Mouse (Mus musculus): Measurements from ENCODE around the gene Pbx1.

The Pbx1 gene

DNA sequence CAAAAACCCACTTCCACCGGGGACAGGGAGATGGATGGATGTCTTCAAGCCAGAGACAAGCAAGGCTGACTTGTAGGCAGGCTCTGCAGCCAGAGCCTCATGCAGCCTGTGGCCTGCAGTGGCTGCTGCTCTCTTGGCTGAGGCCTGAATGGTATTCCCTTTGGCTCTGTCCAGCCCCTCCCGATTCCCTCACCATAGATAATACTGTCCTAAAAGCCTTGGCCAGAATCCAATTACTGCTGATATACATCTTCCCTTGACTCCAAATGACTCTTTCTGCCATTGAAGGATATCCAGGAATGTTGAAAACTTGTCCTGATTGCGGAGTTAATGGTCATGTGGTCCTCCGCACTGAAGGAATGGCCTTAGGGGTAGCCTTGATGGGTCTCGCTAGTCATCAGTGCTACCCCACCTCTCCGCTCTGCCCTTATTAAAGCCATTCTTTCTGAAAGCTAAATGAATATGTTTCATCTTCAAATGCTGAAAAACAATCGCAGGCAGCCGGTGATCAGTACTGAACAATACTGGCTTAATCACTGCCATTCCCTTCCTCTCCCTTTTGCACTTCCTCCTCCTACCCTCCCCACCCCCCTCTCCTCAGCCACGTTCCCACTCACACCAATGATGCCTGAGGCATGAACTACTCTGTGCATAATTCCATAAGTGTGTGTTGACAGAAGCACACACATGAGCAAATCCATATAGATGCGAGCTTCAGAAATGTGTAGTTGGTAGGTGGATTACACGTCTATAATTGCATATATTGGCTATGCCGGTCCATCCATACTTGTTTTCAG lies 166.3 kb downstream of the Pbx1 start:
- DNase-seq (ENCODE audit: low read depth): no peak

DNA sequence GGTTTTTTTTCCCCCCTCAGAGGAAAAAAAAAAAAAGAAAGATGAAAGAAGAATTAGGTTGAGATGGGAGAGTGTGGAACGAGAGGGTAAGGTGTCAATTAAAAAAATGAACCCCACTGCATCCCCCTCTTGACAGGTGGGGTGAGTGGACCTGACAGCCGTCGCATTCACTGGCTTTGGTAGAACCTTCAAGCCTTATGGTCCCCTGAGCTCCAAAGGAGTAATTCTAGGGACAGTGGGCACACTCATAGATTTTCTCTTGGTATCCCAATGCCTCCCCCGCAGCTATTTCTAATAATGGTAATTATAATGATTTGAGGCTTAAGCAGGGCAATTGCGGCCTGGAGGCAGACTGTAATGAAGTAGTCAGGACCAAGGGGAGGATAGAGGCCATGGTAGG lies 167.0 kb downstream of the Pbx1 start:
- DNase-seq (ENCODE audit: low read depth): no peak

DNA sequence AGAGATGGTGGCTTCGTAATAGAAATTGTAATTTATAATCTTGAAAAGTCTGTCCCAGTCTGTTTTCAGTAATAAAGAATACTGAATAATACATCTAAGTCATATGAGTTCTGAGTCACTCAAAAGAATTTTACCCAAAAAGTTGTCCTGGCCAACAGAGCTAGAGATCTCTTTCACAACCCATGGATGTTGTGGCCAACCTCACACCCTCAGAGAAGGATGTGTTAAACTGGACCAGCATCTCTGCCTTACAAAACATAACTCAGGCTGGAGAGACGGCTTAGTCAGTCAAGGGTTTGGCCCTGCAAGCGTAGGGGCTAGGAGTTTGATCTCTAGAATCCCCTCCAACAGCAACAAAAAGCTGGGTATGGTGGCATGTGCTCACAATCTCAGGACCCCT lies 171.7 kb downstream of the Pbx1 start:
- DNase-seq (ENCODE audit: low read depth): no peak

DNA sequence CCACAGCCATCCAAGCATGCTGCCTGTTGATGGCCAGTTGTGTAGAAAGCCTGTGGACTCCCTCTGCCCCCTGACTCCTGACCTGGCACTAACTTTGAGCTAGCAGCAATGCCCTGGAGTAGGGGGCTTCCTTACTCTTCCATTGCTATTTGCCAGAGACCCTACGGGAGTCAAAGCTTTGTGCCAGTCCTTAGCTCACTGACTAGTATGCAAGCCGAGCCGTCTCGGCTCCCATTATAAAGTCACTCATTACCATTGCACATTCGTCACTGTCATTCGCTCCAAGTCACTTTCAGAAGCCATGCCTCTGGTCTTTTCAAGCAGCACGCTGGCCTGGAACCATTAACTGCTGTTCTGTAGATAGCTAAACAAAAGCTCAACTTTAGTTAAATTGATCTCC lies 173.2 kb downstream of the Pbx1 start:
- no peak for DNase-seq (ENCODE audit: low read depth)

DNA sequence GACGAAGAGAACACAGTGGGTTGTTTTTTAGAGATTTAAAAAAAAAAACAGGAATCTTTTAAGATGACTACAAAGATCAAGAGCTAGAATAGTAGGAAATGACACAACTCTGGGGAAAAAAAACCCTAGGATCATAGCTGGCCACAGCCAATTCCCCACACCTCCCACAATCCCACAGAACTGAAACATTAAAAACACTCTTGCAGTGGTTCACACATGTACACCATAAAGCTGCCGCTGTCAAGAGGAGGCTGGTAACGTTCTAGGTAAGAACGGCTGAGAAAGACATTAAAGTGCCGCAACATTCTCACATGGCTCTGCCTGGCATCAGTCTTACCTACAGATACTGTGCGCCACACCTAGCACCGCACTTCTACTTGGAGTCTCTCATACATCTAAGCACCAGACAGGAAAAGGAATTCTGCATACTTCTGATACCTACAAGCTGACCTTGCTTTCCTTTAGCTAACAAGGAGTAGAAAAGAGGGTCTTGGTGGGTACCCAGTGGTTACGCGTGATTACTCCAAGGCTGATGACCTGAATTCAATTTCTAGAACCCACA lies 176.6 kb downstream of the Pbx1 start:
- DNase-seq (ENCODE audit: low read depth): no peak

DNA sequence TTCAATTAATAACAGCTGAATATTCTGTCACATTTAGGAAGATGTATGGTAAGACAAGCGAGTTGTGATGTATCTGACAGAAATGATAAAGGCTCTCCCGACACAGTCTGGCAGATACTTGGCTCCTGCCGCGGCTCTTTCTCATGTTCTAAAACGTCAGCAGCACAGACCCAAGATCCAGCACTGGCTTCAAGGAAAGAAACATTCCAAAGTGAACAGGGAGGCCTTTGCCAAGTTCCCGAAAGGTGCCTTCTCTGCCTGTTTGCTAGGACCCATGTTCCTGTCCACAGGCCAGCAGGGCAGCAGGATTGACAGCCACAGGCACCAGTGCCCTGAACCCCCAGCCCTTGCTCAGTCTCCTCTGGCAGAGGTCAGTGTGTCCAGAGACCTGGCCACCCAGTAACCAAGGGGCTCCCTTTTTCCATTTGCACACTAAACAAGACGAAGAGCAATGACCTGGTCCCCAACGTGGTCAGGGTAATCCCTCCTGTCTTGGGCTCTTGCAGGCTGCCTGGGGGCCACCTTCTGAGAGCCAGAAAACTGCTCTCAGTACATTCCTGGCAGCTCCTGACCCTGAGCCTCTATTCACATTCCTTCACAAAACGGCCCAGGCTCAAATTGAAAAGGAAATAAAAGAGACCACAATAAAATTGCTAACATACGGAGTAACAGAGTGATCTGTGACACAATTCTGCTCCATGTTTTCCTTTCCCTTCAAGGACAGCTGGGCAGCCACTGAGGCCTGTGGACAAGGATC lies 184.9 kb downstream of the Pbx1 start:
- no peak for DNase-seq (ENCODE audit: low read depth)

- DNase-seq (ENCODE audit: low read depth): no peak
Measured at GRCm38 (mm10) chr1:168245539-168245938, 186.5 kb downstream of the Pbx1 start.

DNA sequence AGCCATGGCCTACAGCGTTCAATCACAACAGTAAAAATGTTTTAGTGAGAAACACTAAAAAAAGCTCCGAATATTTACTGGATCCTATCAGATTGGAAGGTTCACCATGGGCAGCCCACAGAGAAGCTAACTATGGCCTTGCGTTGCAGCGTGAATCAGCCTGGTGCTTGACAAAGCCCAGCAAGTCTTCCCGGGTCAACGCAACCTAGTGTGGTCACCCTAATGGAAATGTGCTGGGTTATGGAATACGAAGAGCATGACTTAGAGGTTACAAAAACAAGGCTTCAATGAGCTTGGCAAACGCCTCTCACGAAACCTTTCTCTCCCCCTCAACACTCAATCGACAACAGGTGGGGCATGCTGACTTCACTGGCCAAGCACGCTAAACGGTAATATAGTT lies 188.3 kb downstream of the Pbx1 start:
- DNase-seq (ENCODE audit: low read depth): no peak

GRCm38 (mm10) chr1:168243068-168243467 lies 189.0 kb downstream of the Pbx1 start:
- no peak for DNase-seq (ENCODE audit: low read depth)

- DNase-seq (ENCODE audit: low read depth): no peak
Measured at GRCm38 (mm10) chr1:168241316-168241715, 190.8 kb downstream of the Pbx1 start.

DNA sequence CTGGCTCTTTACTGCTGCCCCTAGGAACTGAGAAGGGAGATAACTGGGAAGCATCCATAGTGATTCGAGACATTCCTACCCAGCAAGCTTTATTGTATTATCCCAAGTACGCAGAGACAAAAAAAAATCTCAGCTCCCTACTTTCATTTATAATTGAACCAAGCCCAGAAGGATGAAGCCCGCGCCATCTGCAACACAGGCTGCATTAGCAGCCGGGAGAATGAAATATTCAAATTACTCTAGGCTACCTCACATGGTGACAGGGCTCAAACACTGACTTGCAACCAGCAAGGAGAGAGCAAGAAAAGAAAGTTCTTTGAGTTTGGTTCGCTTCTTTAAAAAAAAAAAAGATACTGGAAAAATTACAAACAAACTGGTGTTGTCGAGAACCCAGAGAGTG lies 191.2 kb downstream of the Pbx1 start:
- DNase-seq (ENCODE audit: low read depth): no peak

- DNase-seq (ENCODE audit: low read depth): no peak
Measured at GRCm38 (mm10) chr1:168240386-168240785, 191.7 kb downstream of the Pbx1 start.

DNA sequence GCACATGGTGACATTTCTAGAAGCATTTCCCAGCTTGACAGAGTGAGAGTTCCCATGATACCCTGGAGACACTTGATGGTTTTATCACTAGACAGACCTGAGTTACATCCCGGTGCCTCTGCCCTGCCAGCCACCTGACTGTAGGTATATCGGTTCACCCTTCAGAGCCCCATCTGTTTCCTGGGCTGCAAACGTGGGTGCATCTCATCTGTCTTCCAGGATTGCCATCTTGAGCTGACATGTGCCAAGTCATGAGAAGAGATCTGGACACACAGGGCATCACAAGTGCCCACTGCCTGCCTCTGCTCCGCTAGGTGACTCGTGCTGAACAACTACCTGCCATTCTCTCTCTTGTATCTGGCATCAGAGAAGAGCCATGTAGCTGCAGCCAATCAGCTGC lies 196.0 kb downstream of the Pbx1 start:
- DNase-seq (ENCODE audit: low read depth): no peak

DNA sequence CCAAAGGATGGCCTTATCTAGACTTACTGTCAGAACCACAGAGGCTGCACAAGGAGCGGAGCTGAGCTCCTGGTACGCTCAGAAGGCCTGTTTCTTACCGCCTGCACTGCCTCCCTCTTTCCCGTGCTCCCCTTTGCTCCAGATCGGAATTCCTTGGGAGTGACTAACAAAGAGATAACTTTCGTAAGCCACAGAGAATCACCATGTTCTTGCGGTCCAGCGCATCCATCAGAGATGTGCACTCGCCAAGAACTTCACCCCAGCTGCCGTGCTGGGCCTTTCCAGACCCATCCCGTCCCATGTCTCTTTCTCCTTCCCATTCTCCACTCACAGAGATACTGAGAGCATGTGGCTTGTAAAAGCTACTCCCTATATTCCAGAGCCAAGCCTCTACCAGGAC lies 197.7 kb downstream of the Pbx1 start:
- no peak for DNase-seq (ENCODE audit: low read depth)

- DNase-seq (ENCODE audit: low read depth): no peak
Measured at GRCm38 (mm10) chr1:168233182-168233581, 198.9 kb downstream of the Pbx1 start.

GRCm38 (mm10) chr1:168231548-168232429 lies 200.3 kb downstream of the Pbx1 start:
- no peak for DNase-seq (ENCODE audit: low read depth)

DNA sequence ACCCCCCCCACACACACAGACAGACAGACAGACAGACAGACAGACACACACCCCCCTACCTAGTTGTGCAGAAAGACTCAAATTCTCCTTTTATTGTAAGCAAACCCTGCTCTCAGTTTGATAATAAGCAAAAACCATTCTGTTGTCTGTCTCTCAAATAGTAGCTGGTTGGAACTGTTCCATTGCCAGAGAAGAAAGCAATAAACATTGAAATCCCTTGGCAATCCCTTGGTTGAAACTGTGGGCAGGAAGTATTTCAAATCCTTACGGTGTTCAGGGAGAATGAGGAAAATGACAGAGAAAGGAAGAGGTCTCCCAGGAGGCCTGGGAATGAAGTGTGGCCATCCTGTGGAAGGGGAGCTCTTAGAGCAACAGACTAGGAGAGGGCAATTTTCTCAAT lies 201.2 kb downstream of the Pbx1 start:
- no peak for DNase-seq (ENCODE audit: low read depth)

DNA sequence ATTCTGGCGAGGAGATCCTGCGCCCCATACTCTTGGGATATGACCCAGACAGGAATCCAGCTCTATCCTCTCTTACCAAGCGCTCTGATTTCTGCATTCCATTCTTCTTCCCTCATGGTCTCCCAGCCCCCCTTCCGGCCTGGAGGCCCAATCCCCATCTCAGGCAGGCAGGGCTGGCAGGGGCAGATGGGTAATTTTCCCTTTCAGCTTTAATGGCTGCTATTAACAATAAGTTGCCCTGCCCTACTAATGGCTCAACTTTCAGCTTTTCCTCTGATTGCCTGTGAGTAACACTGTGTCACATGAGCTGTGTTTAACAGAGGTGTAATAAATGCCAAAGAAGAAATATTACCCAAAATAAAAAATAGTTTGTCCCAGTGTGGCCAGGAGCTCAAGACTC lies 201.9 kb downstream of the Pbx1 start:
- DNase-seq (ENCODE audit: low read depth): no peak

- DNase-seq (ENCODE audit: low read depth): no peak
Measured at GRCm38 (mm10) chr1:168228756-168229526, 203.1 kb downstream of the Pbx1 start.

GRCm38 (mm10) chr1:168226150-168226549 lies 205.9 kb downstream of the Pbx1 start:
- no peak for DNase-seq (ENCODE audit: low read depth)

GRCm38 (mm10) chr1:168225595-168226127 lies 206.4 kb downstream of the Pbx1 start:
- DNase-seq (ENCODE audit: low read depth): no peak
